Mouse (Mus musculus) CH12.LX (cell line): Measurements from ENCODE around the gene Best2.

Source experiments
- CTCF ChIP-seq, 2 experiments: IDR thresholded peaks in 1 of 2; conservative IDR thresholded peaks in 1 of 2; 2 replicates each; pipeline ENCODE4 v1.5.1; 2011 to 2012; ENCODE audit warnings: low read depth in 2 of 2, low read length in 2 of 2, improper control_type of control experiment in 1 of 2, inconsistent platforms in 1 of 2, mild to moderate bottlenecking in 1 of 2, moderate library complexity in 1 of 2
- ELF1 ChIP-seq: IDR thresholded peaks from 2 replicates; pipeline ENCODE4 v1.6.1; 2014; ENCODE audit warnings: low read depth, mild to moderate bottlenecking, inconsistent platforms, low read length, improper control_type of control experiment
- HCFC1 ChIP-seq: IDR thresholded peaks from 2 replicates; pipeline ENCODE4 v1.6.1; 2012; ENCODE audit warnings: low read depth, mild to moderate bottlenecking, inconsistent platforms, low read length, improper control_type of control experiment
- JUND ChIP-seq: conservative IDR thresholded peaks from 2 replicates; pipeline ENCODE4 v1.6.1; 2011; ENCODE audit warnings: low read depth, low read length, improper control_type of control experiment
- MAZ ChIP-seq: IDR thresholded peaks from 2 replicates; pipeline ENCODE4 v1.6.1; 2012; ENCODE audit warnings: low read depth, mild to moderate bottlenecking, inconsistent platforms, low read length, improper control_type of control experiment, moderate library complexity
- MEF2A ChIP-seq: IDR thresholded peaks from 2 replicates; pipeline ENCODE4 v1.6.1; 2014; ENCODE audit warnings: low read depth, mild to moderate bottlenecking, inconsistent platforms, low read length, improper control_type of control experiment, borderline replicate concordance
- RCOR1 ChIP-seq: conservative IDR thresholded peaks from 2 replicates; pipeline ENCODE4 v1.6.1; 2012; ENCODE audit warnings: low read depth, mild to moderate bottlenecking, inconsistent platforms, low read length, improper control_type of control experiment

DNA sequence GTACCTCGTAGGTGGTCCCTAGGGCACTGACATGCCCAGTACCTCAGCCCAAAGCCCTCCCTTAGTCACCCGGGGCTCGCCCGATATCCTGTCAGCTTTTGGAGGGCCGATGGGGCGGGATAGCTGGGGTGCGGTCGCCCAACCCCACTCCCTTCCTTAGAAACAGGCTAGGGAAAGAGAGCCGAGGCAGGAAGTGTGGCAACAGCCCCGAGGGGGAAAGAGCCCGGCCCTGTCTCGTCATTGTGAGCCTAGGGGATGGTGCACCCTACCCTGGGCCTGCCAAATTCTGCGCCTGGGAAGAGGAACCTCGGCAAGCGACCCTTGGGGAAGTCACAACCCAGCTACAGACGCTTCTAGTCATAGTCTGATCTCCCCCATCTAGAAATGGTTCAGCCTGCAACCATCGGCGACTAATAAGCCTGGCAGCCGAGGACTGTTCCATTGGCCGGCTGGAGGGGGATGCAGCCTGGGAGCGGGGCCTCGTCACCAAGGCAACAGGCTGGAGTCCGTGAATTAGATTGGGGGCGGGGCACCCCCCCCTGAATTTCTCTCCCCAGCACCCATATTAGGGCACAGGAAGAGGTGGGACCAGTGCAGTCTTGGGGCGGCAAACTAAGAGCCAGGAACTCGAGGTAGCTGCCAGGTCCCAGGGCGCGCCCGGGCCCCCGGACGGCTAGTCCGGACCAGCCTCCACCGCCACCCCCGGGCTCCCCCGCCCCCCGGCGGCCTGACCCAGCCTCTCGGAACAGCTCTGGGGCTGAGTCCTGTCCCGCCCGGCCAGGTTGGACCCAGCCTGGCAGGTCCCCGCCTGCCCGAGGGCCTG is 34.5 kb downstream of the Best2 start:
- TF ChIP-seq RCOR1 (0 out of 2 replicates have a peak, but pooled peaks have one; percentile 55), HCFC1 (peak; percentile 57), MEF2A (peak; percentile 49; the same call in 1 of the 2 replicates), CTCF (conservative IDR thresholded peaks at IDR 0.05 in 1 of 2, IDR thresholded peaks at IDR 0.05 in 1 of 2; ENCODE audit: low read depth in 2 of 2, low read length in 2 of 2) (no peak), ELF1 (peak; percentile 68), JUND (no peak), MAZ (peak; percentile 89)
